Mouse (Mus musculus) urinary bladder, postnatal 4 days (tissue): ENCODE data around the gene Iqcn.

Experiments used
- DNase-seq, 2 experiments: peaks; one replicate each; pipeline ENCODE4 v3.0.0; 2021 to 2022; ENCODE audit warnings: low spot score in 2 of 2

The Iqcn gene

DNA sequence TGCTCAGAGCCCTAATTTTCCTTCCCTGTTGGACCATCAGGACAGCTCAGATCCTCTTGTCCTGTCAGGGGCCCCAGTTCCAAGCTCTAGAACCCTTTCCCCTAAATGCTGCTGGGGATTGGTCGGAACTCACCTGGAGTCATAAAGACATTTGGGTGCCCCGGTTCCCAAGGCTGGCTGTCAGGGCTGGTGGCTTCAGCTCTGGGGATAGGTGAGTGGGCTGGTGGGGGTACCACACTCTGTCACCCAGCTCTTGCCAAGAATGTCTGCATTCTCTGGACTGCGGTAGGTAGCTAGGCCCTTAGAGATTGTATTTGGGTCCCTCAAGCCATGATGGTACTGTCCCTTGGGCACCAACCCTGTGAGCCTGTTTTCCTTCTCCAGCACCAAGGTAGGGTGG, at the start of gene Iqcn:
TSS of gene Iqcn (plus strand) at position 171 of the 400 bp plus-strand sequence.
- no peak for DNase-seq

- DNase-seq = no peak
Measured at GRCm38 (mm10) chr8:70654121-70654520, 49.1 kb upstream of the Iqcn start.

DNA sequence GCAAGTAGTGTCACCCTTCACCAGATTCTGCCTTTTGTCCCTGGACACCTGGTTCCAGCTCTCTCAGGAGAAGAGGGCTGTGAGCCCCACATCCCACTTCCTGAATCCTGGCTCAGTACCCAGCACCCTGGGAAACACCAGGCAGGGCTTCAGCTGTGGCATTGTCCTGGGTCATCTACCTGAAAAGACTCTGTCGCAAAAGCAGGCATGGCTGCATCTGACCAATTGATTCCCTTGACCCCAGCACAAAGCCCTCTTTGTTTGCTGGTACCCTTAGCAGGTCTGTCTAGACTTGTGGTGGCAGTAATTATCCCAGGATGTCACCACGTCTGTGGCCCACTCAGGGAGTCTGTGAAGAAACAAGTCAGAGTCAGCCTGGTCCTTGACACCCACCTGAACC, 47.8 kb upstream of the Iqcn start:
- no peak for DNase-seq

GRCm38 (mm10) chr8:70656193-70656790, 47.0 kb upstream of the Iqcn start:
- no peak for DNase-seq

DNA sequence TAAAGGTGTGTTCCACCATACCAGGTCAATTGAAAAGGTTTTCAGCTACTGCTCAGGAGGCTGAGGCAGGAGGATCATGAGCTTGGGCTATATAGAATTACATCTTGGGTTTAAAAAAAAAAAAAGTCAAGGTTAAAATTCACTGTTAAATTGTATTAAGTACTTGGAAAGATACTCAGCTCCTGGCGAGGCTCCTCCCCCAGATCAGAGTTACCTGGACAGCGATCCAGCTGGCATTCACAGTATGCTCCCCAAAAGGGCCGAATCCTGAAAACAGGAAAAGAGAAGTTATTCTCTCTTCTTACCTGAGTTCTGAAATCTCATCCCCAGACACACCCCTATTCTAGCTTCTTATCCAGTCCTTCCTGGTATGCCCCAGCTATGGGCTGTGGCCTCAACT, 46.0 kb upstream of the Iqcn start:
- DNase-seq = no peak

DNA sequence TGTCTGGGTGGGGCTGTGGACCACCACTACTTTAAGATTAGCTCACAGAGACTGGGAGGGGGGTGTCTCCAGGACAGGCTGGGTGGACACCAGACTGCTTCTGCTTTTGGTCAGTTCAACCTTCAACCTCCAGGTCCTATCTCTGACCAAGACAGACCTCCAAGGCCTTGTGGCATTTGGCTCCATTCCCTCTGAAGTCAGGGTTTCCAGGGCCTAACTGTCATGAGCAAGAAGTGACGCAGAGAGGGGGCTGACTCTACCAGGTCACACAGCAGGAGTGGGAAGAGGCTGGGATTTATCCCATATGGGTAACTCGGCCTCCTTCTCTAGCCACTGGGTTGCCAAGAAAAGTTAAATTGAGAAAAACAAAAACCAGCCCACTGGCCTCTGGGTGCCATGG, 45.5 kb upstream of the Iqcn start:
- no peak for DNase-seq

DNA sequence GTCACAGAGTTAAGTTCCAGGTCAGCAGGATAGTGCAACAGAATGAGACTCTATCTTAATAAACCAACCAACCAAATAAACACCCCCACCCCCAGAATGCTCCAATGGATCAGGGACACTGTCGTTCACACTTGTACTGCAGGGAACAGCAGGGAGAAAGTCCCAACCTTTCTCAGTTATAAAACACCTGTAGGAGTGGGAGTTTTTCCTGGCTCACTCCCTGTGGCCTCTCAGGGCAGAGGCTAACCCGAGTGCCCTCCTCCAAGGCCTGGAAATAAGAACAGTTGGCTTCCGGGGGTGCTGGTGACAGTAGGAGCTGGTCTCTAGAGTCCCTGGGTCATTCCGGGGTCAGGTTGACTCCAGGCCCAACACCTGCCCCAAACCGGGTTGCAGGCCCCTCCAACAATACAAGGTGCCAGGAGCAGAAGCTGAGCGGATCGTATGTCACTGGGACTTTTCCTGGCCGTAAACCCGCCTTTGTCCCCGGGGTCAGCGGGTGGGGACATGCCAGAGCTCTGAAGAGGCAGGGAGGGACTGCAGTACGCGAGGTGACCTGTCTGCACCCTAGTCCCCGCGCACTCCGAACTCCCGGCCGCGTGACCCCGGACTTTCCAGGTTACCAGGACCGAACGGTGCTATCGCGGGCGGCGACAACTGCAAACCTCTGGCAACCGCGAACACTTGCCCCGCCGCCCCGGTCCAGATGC, 44.2 kb upstream of the Iqcn start:
- DNase-seq = no peak

- DNase-seq = peak; percentile 94 to 97
Measured at GRCm38 (mm10) chr8:70659604-70660272, 43.5 kb upstream of the Iqcn start.

DNA sequence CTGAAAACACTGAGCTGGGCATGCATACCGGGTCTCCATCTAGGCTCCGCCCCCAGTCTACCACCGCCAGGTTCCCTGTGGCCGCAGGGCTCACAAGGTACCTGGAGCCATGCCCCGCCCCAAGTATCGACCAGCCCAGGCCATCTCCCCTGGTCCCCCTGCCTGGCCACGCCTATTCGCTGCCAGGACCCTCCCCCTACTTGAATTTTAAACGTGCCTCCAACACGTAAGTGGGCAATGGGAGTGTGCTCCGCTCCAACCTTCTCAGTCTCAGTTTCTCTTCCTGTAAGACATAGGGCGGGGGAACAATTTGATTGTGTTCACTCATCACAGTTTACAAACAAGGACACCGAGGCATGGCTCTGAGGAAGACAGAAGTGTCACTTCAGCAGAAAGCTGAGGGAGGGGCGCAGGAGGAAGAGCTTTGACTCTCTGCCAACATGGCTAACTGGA, 43.0 kb upstream of the Iqcn start, which contains the start of gene Pgpep1:
TSS of gene Pgpep1 (minus strand) at position 116 of the 453 bp plus-strand sequence.
- DNase-seq = no peak

- DNase-seq = no peak
Measured at GRCm38 (mm10) chr8:70663691-70664090, 39.6 kb upstream of the Iqcn start.

DNA sequence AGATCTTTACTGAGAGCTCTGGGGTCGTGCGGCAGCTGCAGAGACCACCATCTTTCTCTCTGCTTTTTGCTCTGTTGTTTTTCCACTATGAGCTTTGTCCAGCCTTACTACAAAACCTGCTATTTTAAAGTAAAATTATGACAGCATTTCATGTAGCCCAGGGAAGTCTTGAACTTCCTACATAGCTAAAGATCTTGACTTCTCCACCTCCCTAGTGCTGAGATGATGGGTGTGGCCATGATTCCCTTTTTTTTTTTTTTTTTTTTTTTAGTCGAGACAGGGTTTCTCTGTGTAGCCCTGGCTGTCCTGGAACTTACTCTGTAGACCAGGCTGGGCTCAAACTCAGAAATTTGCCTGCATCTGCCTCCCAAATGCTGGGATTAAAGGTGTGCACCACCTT, 38.6 kb upstream of the Iqcn start:
- DNase-seq = no peak

GRCm38 (mm10) chr8:70665599-70665998, 37.7 kb upstream of the Iqcn start:
- DNase-seq = no peak

GRCm38 (mm10) chr8:70667071-70667470, 36.2 kb upstream of the Iqcn start:
- no peak for DNase-seq

- DNase-seq = peak in 1 of 2 experiments; percentile 64
Measured at GRCm38 (mm10) chr8:70671615-70672324, 31.5 kb upstream of the Iqcn start.

- no peak for DNase-seq
Measured at GRCm38 (mm10) chr8:70672325-70673078, 30.8 kb upstream of the Iqcn start.

DNA sequence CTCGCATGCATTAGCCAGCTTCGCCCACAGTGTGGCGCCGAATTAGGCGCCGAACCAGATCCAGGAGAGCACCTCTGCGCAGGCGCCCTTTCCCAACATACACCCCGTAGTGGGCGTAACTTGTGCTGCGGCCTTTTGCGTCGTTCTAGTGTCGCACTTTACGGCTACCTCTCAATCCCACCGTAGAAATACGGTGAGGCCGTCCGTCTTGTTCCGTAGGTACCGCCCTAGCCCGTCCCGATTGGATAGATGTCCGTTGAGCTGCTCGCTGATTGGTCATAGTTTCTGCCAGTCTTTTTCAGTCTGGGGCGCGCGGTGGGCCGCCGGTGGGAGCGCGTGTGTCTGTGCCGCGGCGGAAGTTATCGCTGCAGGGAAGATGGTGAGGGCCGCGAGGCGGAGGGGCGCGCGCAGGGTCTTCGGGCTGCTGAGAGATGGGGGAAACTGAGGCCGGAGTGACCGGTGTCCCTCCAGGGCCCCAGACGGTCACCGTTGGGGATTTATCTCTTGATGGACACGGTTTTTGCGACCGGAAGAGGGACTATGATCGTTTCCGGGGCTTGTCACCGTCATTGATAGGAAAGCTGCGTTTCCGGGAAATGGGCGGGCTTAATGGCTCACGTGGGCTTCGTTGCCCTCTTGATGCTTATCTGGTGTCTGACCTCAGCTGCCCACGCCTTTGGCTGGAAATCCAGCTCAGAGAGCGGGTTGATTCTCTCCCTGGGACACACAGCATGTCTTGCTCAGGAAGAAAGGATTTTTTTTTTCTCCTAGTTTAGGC, 30.0 kb upstream of the Iqcn start, which contains the start of gene Lsm4:
TSS of gene Lsm4 (plus strand) at position 170 of the 778 bp plus-strand sequence.
- DNase-seq = peak; percentile 94 to 96

DNA sequence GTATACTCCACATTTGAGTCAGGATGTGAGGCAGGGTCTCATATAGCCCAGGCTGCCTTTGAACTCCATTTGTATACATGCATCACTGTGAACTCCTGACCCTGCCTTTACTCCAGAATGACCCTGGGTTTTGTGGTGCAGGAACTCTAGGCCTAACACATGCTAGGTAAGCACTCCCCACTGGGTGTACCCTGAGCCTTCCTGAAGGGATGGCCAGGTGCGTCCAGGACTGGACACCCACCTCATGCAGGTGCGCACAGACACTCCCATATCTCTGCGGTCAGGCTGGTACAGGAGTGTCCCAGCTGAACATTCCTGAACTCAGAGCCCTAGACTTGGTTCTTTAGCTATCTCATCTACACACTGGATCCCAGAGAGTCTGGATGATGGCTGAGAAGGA, 29.1 kb upstream of the Iqcn start:
- DNase-seq = no peak

- DNase-seq = no peak
Measured at GRCm38 (mm10) chr8:70674716-70675115, 28.5 kb upstream of the Iqcn start.

DNA sequence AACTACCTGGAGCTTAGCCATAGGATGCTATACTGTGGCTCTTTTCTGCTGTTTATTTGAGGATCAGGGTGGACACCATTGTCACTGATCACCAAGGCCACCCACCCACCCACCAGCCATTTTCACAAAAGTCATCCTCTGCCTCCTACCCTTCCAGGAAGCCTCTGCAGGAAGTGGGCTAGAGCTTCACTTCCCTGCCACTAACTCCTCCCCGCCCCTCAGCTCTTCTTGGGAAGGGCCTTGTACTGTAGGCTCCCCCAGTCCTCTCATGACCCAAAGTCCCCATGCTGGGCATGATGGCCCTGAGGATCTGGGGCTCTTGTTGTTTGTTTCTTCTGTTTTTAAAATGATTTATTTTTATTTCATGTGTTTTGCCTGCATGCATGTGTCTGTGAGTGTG, 27.9 kb upstream of the Iqcn start:
- no peak for DNase-seq

DNA sequence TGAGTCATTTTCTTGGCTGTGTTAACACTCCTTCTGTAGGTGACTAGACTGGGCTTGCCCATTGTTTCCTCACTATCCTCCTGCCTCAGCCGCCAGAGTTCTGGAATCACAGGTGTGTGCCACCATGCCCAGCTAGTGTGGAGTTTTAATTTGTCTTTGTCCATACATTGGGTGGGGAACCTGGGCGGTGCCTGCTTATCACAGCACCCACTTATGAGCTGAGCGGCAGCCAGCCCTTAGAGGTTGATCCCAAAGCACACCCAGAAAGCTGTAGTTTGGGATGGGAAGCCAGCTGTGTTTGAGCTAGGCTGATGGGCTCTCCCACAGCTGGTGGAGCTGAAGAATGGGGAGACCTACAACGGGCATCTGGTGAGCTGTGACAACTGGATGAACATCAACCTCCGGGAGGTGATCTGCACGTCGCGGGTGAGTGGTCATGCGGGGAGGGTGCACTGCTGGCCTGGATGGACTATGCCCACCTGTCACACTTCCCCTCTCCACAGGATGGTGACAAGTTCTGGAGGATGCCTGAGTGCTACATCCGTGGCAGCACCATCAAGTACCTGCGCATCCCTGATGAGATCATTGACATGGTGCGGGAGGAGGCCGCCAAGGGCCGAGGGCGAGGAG, 25.7 kb upstream of the Iqcn start:
- DNase-seq = no peak
